Mouse (Mus musculus): ENCODE results near the gene Sde2.

Gene Sde2

DNA sequence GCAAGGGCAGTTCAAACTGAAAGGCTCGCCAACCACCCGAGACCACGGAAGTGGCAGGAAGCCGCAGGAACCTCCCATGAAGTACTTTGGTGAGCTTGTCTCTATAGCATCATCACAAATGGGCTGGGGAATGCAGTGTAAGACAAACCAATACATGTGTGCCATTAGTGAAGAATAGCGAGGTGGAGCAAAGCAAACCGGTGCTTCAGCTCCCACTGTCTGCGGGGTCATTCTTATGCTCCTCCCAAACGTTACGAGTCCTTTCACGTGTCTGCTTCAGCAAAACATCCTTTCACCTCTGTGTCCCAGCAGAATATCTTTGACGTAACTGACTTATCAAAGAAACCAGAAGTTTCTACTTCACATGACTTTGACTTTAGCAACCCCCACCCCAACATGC, 65.5 kb downstream of the Sde2 start:
- ATAC-seq (ENCODE audit: insufficient number of reproducible peaks, low FRiP score, low TSS enrichment) = no peak

GRCm38 (mm10) chr1:180917053-180917452, 66.1 kb downstream of the Sde2 start:
- ATAC-seq (ENCODE audit: insufficient number of reproducible peaks, low FRiP score, low TSS enrichment) = no peak

Data from cerebellum, adult (tissue).